Mouse (Mus musculus) macrophage (primary cell): Measurements from ENCODE around the gene Noct. TPM values are rescaled to one million over a fixed set of nuclear protein-coding genes. Genes with fewer than 3 reads are reported as not detected.

Experiments used
- H3K27ac ChIP-seq: fragments of 350-480 bp; formaldehyde crosslinking; 2 replicates; pipeline ENCODE4 v1.9.0; 2021
- H3K36me3 ChIP-seq: fragments of 350-480 bp; formaldehyde crosslinking; 2 replicates; pipeline ENCODE4 v1.9.0; 2021; ENCODE audit errors: inconsistent target
- H3K4me3 ChIP-seq: fragments of 350-480 bp; formaldehyde crosslinking; 2 replicates; pipeline ENCODE4 v1.9.0; 2021; ENCODE audit errors: inconsistent target
- H3K79me2 ChIP-seq: fragments of 350-480 bp; formaldehyde crosslinking; 2 replicates; pipeline ENCODE4 v1.9.0; 2021; ENCODE audit errors: inconsistent target
- whole genome bisulfite sequencing: methylation state at CpG from one replicate; pipeline ENCODE4 v1.1.7; 2026; ENCODE audit warnings: inconsistent platforms; ENCODE audit not compliant: missing documents; 5-methylcytosine and 5-hydroxymethylcytosine counted together
- polyA plus RNA-seq: library from polyadenylated mRNA; stranded (reverse); fragments of 250-400 nt; gene quantifications from 3 replicates; pipeline ENCODE4 v1.2.4, GENCODE M21; 2018; ENCODE audit warnings: inconsistent platforms

Noct gene
- polyA plus RNA-seq, 1 experiment from 2014 or later = 7.7 TPM

- peaks cover 100% of the 10 kb centered on the region for H3K79me2 ChIP-seq
- H3K36me3 ChIP-seq = peaks cover 24% of the 10 kb centered on the region; the same call in 1 of the 2 replicates
- no peak overlapping the region for H3K4me3 ChIP-seq
- H3K27ac ChIP-seq = no peak overlapping the region
- WGBS = 49% methylated on average over 11 of the region's 11 CpGs
Observed at GRCm38 (mm10) chr3:51288880-51289821, 64.9 kb downstream of the Noct start.

- no peak overlapping the region for H3K27ac ChIP-seq
- H3K36me3 ChIP-seq = peaks cover 24% of the 10 kb centered on the region; the same call in 1 of the 2 replicates
- H3K79me2 ChIP-seq = peaks cover 100% of the 10 kb centered on the region
- WGBS = 89% methylated on average over 2 of the region's 2 CpGs
- H3K4me3 ChIP-seq = no peak overlapping the region
Observed at GRCm38 (mm10) chr3:51294251-51294650, 70.0 kb downstream of the Noct start.

- H3K4me3 ChIP-seq = no peak overlapping the region
- WGBS = 77% methylated on average over 2 of the region's 2 CpGs
- H3K79me2 ChIP-seq = peaks cover 100% of the 10 kb centered on the region
- H3K27ac ChIP-seq = no peak overlapping the region
- H3K36me3 ChIP-seq = peaks cover 24% of the 10 kb centered on the region; the same call in 1 of the 2 replicates
Observed at GRCm38 (mm10) chr3:51295225-51295624, 71.0 kb downstream of the Noct start.

- Histone ChIP-seq H3K27ac (no peak overlapping the region), H3K79me2 (peaks cover 100% of the 10 kb centered on the region), H3K4me3 (no peak overlapping the region), H3K36me3 (peaks cover 24% of the 10 kb centered on the region; the same call in 1 of the 2 replicates)
- WGBS = 17% methylated on average over 1 of the region's 1 CpGs
Observed at GRCm38 (mm10) chr3:51296790-51297189, 72.5 kb downstream of the Noct start.

Other genes with a start within 250 kb of the Noct start
- gene Elf2, start 116.2 kb downstream of the Noct start, polyA plus RNA-seq = 38.0 to 40.4 TPM (median 38.7 TPM) in 3 replicates
- gene Mgarp, start 172.3 kb downstream of the Noct start, polyA plus RNA-seq = not detected in 3 replicates
- gene Ndufc1, start 184.5 kb downstream of the Noct start, polyA plus RNA-seq = 52.1 to 187 TPM (median 175 TPM) in 3 replicates
- gene Naa15, start 190.7 kb downstream of the Noct start, polyA plus RNA-seq = 23.7 to 44.8 TPM (median 39.3 TPM) in 3 replicates